Mouse (Mus musculus): Measurements from ENCODE around the gene Adamts17.

Gene Adamts17

GRCm38 (mm10) chr7:66839463-66840007 is at the start of gene Adamts17:
Adamts17 (plus strand) TSS chr7:66839735.
- peak; percentile 95 for DNase-seq

- peak; percentile 49 for DNase-seq
Measured at GRCm38 (mm10) chr7:66789860-66790748, 49.4 kb upstream of the Adamts17 start.

- no peak for DNase-seq
Measured at GRCm38 (mm10) chr7:66791022-66791421, 48.5 kb upstream of the Adamts17 start.

GRCm38 (mm10) chr7:66796909-66797308 is 42.6 kb upstream of the Adamts17 start:
- no peak for DNase-seq

- no peak for DNase-seq
Measured at GRCm38 (mm10) chr7:66797345-66797744, 42.2 kb upstream of the Adamts17 start.

GRCm38 (mm10) chr7:66798826-66799225 is 40.7 kb upstream of the Adamts17 start:
- no peak for DNase-seq

GRCm38 (mm10) chr7:66800784-66801183 is 38.8 kb upstream of the Adamts17 start:
- DNase-seq = no peak

- DNase-seq = no peak
Measured at GRCm38 (mm10) chr7:66801785-66802184, 37.8 kb upstream of the Adamts17 start.

GRCm38 (mm10) chr7:66803798-66804197 is 35.7 kb upstream of the Adamts17 start:
- DNase-seq = no peak

- DNase-seq = no peak
Measured at GRCm38 (mm10) chr7:66806801-66807200, 32.7 kb upstream of the Adamts17 start.

GRCm38 (mm10) chr7:66810436-66810835 is 29.1 kb upstream of the Adamts17 start:
- DNase-seq = no peak

- no peak for DNase-seq
Measured at GRCm38 (mm10) chr7:66811294-66811693, 28.2 kb upstream of the Adamts17 start.

- DNase-seq = no peak
Measured at GRCm38 (mm10) chr7:66812289-66812688, 27.2 kb upstream of the Adamts17 start.

GRCm38 (mm10) chr7:66812737-66813136 is 26.8 kb upstream of the Adamts17 start:
- DNase-seq = no peak

- DNase-seq = no peak
Measured at GRCm38 (mm10) chr7:66813172-66813571, 26.4 kb upstream of the Adamts17 start.

- no peak for DNase-seq
Measured at GRCm38 (mm10) chr7:66815526-66815925, 24.0 kb upstream of the Adamts17 start.

GRCm38 (mm10) chr7:66820034-66820433 is 19.5 kb upstream of the Adamts17 start:
- DNase-seq = peak; percentile 87

- DNase-seq = no peak
Measured at GRCm38 (mm10) chr7:66830803-66831202, 8.7 kb upstream of the Adamts17 start.

- DNase-seq = no peak
Measured at GRCm38 (mm10) chr7:66831295-66831694, 8.2 kb upstream of the Adamts17 start.

- DNase-seq = peak; percentile 86
Measured at GRCm38 (mm10) chr7:66840008-66840719, 629 bp downstream of the Adamts17 start.

GRCm38 (mm10) chr7:66841165-66841564 is 1.6 kb downstream of the Adamts17 start:
- DNase-seq = peak; percentile 21

GRCm38 (mm10) chr7:66842021-66842420 is 2.5 kb downstream of the Adamts17 start:
- DNase-seq = peak; percentile 80

- DNase-seq = no peak
Measured at GRCm38 (mm10) chr7:66843846-66844245, 4.3 kb downstream of the Adamts17 start.

GRCm38 (mm10) chr7:66846582-66846981 is 7.0 kb downstream of the Adamts17 start:
- no peak for DNase-seq

Data from thymus, postnatal 4 days (tissue).